26 mouse cellular contexts compared by ENCODE assay signal in the genomic region with DNA sequence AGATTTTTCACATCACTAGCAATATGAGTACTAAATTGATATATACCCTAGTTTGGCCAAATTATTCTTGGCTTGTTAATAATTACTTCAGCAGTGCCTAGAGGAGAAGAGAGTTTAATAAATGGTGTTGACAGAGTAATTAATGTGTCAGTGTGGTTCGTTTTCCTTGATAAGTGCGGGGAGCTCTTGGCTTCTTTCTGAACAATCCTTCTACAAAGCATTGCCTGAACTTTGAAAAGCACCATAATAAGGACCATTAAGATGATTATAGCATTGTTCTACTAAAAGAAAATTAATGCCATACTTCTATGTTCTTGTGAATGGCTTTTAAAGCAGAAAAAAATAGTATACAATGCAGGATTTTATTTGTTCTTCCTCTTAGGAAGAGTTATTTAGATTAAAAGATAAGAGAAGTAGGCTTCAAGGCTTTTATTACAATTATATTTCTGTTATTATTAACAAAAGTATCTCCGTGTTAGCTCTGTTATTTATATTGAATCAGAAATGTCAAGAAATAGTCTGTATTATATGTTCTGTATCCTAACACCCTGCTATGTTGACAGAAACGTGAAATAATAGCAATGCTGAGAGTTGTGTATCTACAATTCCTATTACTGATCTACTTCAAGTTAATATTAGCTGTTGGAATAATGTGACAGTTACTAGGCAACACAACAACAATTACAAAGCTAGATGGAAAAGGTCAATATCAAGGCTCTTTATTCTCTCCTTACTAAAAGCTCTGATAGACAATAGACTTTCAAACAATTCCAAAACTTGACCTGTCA.
DNase-seq lines count a peak whose midpoint lies in the region; ATAC-seq and TF ChIP-seq lines count a peak whose summit lies in the region.
"Had no signal": no experiment of that assay in that cellular context is flagged by ENCODE, and none has a peak within 500 bp of the region (broad histone marks: within the 10 kb centered on the region; RNA-seq: fewer than 3 reads in every experiment).

No protein-coding gene starts in this region.

- no peaks in the 10 kb centered on the region for H3K4me1 ChIP-seq in forebrain, embryonic 13.5 days
- no peaks in the 10 kb centered on the region for H3K4me1 ChIP-seq in forebrain, embryonic 10.5 days
- H3K4me1 ChIP-seq in forebrain, embryonic 15.5 days: no peaks in the 10 kb centered on the region
- H3K4me1 ChIP-seq in forebrain, embryonic 11.5 days (replicated peaks; ENCODE audit: control insufficient read depth, insufficient read depth, low read length): no peaks in the 10 kb centered on the region
- H3K4me1 ChIP-seq in forebrain, postnatal 0 days (ENCODE audit: insufficient read depth): no peaks in the 10 kb centered on the region
- H3K4me1 ChIP-seq: embryonic facial prominence, embryonic 13.5 days; embryonic facial prominence, embryonic 15.5 days had no signal

- H3K9ac ChIP-seq in forebrain, embryonic 13.5 days: no peak overlapping the region
- H3K9ac ChIP-seq in forebrain, embryonic 15.5 days (replicated peaks): no peak overlapping the region
- H3K9ac ChIP-seq in forebrain, embryonic 11.5 days (ENCODE audit: low read length): no peak overlapping the region
- no peak overlapping the region for H3K9ac ChIP-seq in forebrain, postnatal 0 days
- H3K9ac ChIP-seq: embryonic facial prominence, embryonic 13.5 days; embryonic facial prominence, embryonic 15.5 days had no signal

- H3K36me3 ChIP-seq in forebrain, embryonic 13.5 days (ENCODE audit: poor library complexity, severe bottlenecking): no peaks in the 10 kb centered on the region
- no peaks in the 10 kb centered on the region for H3K36me3 ChIP-seq in forebrain, embryonic 10.5 days (replicated peaks)
- H3K36me3 ChIP-seq in forebrain, embryonic 15.5 days: no peaks in the 10 kb centered on the region
- H3K36me3 ChIP-seq in forebrain, embryonic 11.5 days (ENCODE audit: control insufficient read depth, insufficient read depth, low read length): no peaks in the 10 kb centered on the region
- no peaks in the 10 kb centered on the region for H3K36me3 ChIP-seq in forebrain, postnatal 0 days (ENCODE audit: insufficient read depth)
- H3K36me3 ChIP-seq: embryonic facial prominence, embryonic 13.5 days; embryonic facial prominence, embryonic 15.5 days; G1E had no signal

- TF ChIP-seq CTCF in brain, embryonic 14.5 days (IDR thresholded peaks at IDR 0.05; ENCODE audit: borderline replicate concordance, extremely low read depth, insufficient read depth, insufficient read length): no peak
- TF ChIP-seq CTCF in forebrain, postnatal 0 days (IDR thresholded peaks at IDR 0.05; ENCODE audit: low read depth): no peak

- no peak for DNase-seq in forebrain, embryonic 10.5 days (ENCODE audit: extremely low spot score, low spot score)
- DNase-seq in forebrain, embryonic 11.5 days (ENCODE audit: low spot score): no peak
- DNase-seq in brain, embryonic 14.5 days (ENCODE audit: low read depth): peak; percentile 44
- DNase-seq in forebrain, postnatal 0 days: no peak
- no peak for DNase-seq in left cerebral cortex, postnatal 4 days
- DNase-seq: adrenal gland, adult 8-10 months; adrenal gland, postnatal 14 days; adrenal gland, postnatal 36 days; B cell, adult 2 months; cerebellum, adult 11 months; cerebellum, adult 18-20 months; cerebellum, adult 8-10 months; cerebellum, adult 9-11 months; cerebellum, postnatal 14 days; cerebellum, postnatal 36 days; embryo, embryonic 11 days had no signal

- H3K4me3 ChIP-seq in forebrain, embryonic 13.5 days: no peak overlapping the region
- H3K4me3 ChIP-seq in forebrain, embryonic 10.5 days: no peak overlapping the region
- no peak overlapping the region for H3K4me3 ChIP-seq in forebrain, embryonic 15.5 days
- H3K4me3 ChIP-seq in forebrain, embryonic 11.5 days (ENCODE audit: low read depth, low read length): no peak overlapping the region
- H3K4me3 ChIP-seq in forebrain, postnatal 0 days (ENCODE audit: low read depth, low read length): no peak overlapping the region
- H3K4me3 ChIP-seq: embryonic facial prominence, embryonic 13.5 days; embryonic facial prominence, embryonic 15.5 days; erythroblast, embryonic 14.5 days had no signal

- no peaks in the 10 kb centered on the region for H3K27me3 ChIP-seq in forebrain, embryonic 13.5 days
- no peaks in the 10 kb centered on the region for H3K27me3 ChIP-seq in forebrain, embryonic 10.5 days (ENCODE audit: poor library complexity, severe bottlenecking)
- H3K27me3 ChIP-seq in forebrain, embryonic 15.5 days: no peaks in the 10 kb centered on the region
- H3K27me3 ChIP-seq in forebrain, embryonic 11.5 days (ENCODE audit: control insufficient read depth, insufficient read depth, low read length): no peaks in the 10 kb centered on the region
- no peaks in the 10 kb centered on the region for H3K27me3 ChIP-seq in forebrain, postnatal 0 days (ENCODE audit: insufficient read depth, low read length)
- H3K27me3 ChIP-seq: CH12.LX; embryonic facial prominence, embryonic 13.5 days; embryonic facial prominence, embryonic 15.5 days; Patski had no signal

- ATAC-seq in forebrain, embryonic 13.5 days: peak; percentile 38; the same call in 1 of the 2 replicates
- ATAC-seq in forebrain, embryonic 15.5 days (replicated peaks): 0 out of 2 replicates have a peak, but pooled peaks have one; percentile 35
- no peak for ATAC-seq in forebrain, embryonic 11.5 days (replicated peaks; ENCODE audit: low FRiP score)
- peak; percentile 70; the same call in 1 of the 2 replicates for ATAC-seq in forebrain, postnatal 0 days
- ATAC-seq: activated CD4-positive, CD25-positive, alpha-beta regulatory T cell, adult 4 months; CD4-positive, CD25-positive, alpha-beta regulatory T cell, adult 4 months; Patski had no signal

- intact Hi-C loops in left cerebral cortex, postnatal 4 days (cut with DNase I): no loop called here

- no peaks in the 10 kb centered on the region for H3K9me3 ChIP-seq in forebrain, embryonic 13.5 days (replicated peaks)
- H3K9me3 ChIP-seq in forebrain, embryonic 10.5 days: no peaks in the 10 kb centered on the region
- no peaks in the 10 kb centered on the region for H3K9me3 ChIP-seq in forebrain, embryonic 15.5 days
- no peaks in the 10 kb centered on the region for H3K9me3 ChIP-seq in forebrain, embryonic 11.5 days (ENCODE audit: control insufficient read depth, low read length)
- H3K9me3 ChIP-seq in forebrain, postnatal 0 days (ENCODE audit: low read length): no peaks in the 10 kb centered on the region
- H3K9me3 ChIP-seq: embryonic facial prominence, embryonic 13.5 days; embryonic facial prominence, embryonic 15.5 days; G1E had no signal

- WGBS in forebrain, embryonic 13.5 days: 60% methylated on average over 4 of the region's 4 CpGs
- 82% methylated on average over 4 of the region's 4 CpGs for WGBS in forebrain, embryonic 10.5 days
- 58% methylated on average over 4 of the region's 4 CpGs for WGBS in forebrain, embryonic 15.5 days
- WGBS in forebrain, embryonic 11.5 days: 85% methylated on average over 4 of the region's 4 CpGs
- 52% methylated on average over 4 of the region's 4 CpGs for WGBS in forebrain, postnatal 0 days

- no peak for TF ChIP-seq POLR2A in brain, embryonic 14.5 days (IDR thresholded peaks at IDR 0.05; ENCODE audit: borderline replicate concordance, extremely low read depth, insufficient read depth, insufficient read length, poor library complexity, severe bottlenecking)

- H3K27ac ChIP-seq in forebrain, embryonic 13.5 days: no peak overlapping the region
- H3K27ac ChIP-seq in forebrain, embryonic 10.5 days: no peak overlapping the region
- no peak overlapping the region for H3K27ac ChIP-seq in forebrain, embryonic 15.5 days (replicated peaks)
- no peak overlapping the region for H3K27ac ChIP-seq in forebrain, embryonic 11.5 days (ENCODE audit: low read depth, low read length)
- H3K27ac ChIP-seq in forebrain, postnatal 0 days (ENCODE audit: low read depth, low read length): no peak overlapping the region
- H3K27ac ChIP-seq: embryonic facial prominence, embryonic 13.5 days; embryonic facial prominence, embryonic 15.5 days had no signal

- H3K4me2 ChIP-seq in forebrain, embryonic 13.5 days: no peak overlapping the region
- H3K4me2 ChIP-seq in forebrain, embryonic 15.5 days (replicated peaks): no peak overlapping the region
- H3K4me2 ChIP-seq in forebrain, embryonic 11.5 days (ENCODE audit: low read depth, low read length, severe bottlenecking): no peak overlapping the region
- no peak overlapping the region for H3K4me2 ChIP-seq in forebrain, postnatal 0 days (ENCODE audit: low read depth)
- H3K4me2 ChIP-seq: embryonic facial prominence, embryonic 13.5 days; embryonic facial prominence, embryonic 15.5 days had no signal
